Mouse (Mus musculus): Measurements from ENCODE around the gene 4930432K21Rik. TPM values are rescaled to one million over a fixed set of nuclear protein-coding genes. Genes with fewer than 3 reads are reported as not detected.
A peak's percentile ranks its signal among the peaks of the same experiment; 100 is the strongest.

Gene 4930432K21Rik
- total RNA-seq (2021), result 1 to 10 TPM; 2.0 to 3.1 TPM
- long read RNA-seq, experiment 1, partial matches to known transcripts, result 2 of 6 reads
- long read RNA-seq, experiment 1, other reads (novel, unspliced or antisense), result 3 of 6 reads
- long read RNA-seq, experiment 2, partial matches to known transcripts, result 0 of 2 reads
- long read RNA-seq, experiment 2, other reads (novel, unspliced or antisense), result 0 of 2 reads

DNA sequence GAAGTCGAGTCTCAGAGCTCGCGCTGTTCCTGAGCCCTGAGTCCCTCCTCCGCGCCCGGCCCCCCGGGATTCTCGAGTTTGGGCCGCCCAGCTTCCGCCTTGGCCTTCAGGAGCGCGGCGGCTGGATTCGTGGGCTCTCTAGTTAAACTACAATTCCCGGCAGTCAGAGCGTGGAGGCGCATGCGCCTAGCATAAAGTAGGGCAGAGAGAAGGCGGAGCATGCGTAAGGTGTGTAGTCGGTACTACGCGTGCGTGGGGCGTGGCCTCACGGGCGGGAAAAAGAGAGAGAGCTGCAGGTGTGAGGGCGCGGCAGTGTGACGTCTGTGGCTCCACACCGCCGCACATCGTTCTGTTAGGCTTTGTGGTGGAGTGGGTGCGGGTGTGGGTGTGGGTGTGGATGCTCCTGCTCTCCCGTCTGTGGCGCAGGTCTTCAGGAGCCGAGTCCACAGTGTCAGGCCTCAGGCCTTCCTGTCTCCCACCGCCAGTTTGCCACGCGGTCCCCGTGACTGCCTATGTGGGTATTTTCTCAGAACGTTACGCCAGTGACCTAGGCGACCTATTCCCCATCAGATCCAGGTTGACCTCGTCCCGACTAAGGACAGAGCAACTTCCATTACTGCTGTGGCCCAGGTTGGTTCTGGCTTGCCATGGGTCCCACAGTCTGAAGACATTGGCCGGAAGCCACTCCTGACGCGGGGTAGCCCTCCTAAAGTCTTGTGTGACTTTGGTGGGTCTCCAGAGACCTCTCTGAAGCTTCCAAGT, at the start of gene 4930432K21Rik, which contains the start of gene Cc2d1a:
Gene 4930432K21Rik (plus strand): TSS at position 257 of the 762 bp plus-strand sequence.
Gene Cc2d1a (minus strand): TSS at position 168 of the 762 bp plus-strand sequence.
- peak; percentile 95 to 97 for DNase-seq (ENCODE audit: low spot score in 2 of 2)

DNA sequence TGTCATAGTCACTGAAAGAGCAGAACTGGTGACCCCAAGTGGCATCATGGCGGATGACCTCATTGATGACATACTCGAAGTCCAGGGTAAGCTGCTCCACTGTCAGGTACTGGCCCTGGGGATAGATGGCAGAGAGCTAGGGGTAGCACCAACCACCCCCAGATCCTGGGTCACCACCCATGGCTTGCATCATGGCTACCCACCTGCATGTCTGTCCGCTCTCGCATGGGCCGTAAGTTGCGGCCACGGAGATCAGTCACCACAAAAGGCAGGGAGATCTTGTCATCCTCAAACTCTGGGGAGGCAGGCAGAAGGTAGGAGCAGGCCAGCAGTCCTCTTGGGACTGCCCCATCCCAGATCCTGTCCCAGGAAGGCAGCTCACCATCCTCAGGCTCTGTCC, 49.4 kb upstream of the 4930432K21Rik start:
- no peak for DNase-seq (ENCODE audit: low spot score in 2 of 2)

DNA sequence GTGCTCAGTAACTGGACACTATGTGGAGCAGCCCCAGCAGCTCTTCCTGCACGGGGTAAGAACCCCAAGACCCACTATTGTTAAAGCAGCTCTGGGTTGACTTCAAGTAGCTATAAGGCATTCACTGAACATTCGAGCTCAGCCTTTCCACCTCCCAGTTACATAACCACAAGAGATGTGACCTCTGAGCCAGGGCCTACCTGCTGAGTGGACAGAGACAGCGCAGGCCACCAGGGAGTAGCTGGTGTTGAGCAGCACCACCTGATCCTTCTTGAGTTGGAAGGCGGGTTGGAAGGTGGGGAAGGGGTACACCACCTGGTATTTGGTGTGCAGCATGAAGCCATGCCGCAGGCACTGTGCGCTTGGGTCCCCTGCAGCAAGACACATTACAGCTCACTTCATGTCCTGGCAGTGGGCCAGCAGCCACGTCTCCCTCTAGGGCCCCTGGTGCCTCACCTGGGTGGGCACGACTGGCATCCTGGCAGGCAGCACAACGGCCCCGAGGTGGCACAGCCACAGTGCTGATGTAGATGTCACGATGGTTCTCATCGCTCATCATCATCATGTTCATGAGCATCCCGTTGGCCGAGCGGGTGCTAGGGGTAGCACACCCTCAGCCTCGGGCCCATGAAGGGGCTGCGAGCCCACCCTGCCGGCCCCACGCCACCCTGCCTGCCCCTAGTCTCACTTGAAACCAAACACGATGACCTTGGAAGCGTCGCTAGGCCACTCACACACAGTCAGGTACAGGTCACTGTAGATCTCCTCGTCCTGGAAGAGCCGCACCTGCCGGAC, 46.2 kb upstream of the 4930432K21Rik start:
- DNase-seq (ENCODE audit: low spot score in 2 of 2), result no peak

DNA sequence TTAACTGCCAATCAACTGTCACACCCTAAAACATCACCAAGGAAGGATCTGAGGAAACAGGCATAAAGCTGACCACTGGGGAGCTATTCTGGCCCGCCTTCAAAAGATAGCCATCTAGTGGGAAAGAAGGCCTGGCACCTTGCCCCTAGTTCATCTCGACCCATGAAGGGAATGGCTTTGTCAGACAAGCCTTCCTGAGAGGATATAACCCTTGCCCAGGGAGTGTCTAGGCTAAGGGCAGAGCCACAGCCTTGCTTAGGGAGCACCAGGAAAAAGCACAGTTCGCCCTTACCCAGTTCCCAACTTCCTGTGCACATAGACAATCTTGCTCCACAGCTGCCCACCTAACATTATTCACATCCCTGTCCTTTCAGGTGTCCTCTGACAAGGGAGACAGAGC, 44.2 kb upstream of the 4930432K21Rik start:
- no peak for DNase-seq (ENCODE audit: low spot score in 2 of 2)

DNA sequence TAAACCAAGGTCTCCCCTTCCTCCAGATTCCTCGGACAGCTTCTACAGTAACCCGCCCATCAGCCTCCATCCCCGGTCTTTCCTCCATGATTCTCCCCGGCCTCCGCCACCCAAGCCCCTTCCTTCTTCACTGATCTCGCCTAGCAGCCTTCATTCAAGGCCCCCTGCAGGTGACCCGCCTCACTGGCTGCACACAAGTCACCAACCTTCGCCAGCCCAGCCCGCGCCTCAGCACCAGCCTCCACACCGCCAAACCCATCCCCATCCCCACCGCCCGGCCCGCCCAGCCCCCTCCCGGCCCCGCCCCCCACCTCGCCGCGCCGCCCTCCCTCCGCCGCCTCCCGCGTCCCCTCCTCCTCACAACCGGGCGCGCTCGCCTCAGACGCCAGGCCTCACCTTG, 43.6 kb upstream of the 4930432K21Rik start:
- peak in 1 of 2 experiments; percentile 44 for DNase-seq (ENCODE audit: low spot score in 2 of 2)

DNA sequence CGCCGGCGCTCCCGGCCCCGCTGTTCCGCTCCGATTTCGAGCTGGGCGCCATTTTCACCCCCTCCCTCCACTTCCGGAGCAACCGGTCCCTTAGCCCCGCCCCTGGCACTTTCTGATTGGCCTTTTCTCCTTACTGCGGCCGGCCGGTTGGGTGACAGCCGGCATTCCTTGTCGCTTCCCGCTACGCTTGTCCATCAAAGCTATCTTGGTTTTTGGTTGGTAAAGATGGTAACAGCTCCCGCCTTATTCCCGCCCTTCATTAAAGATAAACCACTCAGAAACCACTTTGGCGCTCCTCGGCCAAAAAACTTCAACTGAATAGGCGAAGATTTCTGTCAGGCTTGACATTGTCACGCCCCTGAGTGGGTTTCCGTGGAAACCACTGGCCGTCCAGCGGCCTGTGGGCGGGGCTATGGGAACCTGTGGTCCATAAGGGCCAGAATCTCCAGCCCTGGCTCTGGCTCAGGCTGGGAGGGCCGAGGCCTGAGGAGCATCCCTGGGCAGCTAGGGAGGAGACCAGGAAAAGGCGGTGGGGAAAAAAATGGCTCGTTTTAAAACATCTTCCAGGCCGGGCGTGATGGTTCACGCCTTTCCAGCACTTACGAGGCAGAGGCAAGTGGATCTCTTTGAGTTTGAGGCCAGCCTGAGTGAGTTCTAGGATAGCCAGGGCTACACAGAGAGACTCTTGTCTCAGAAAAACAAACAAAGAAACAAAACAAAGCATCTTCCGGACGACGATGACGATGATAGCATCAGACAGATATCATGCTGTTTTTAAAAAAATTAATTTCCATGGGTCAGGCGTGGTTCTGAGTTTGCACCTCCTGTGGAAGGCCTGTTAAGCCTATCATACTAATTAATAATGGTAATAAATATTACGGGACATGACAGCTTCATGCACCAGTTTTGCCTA, 42.9 kb upstream of the 4930432K21Rik start, which contains the start of gene Dcaf15:
Gene Dcaf15 (minus strand): TSS at position 72 of the 913 bp plus-strand sequence.
- DNase-seq (ENCODE audit: low spot score in 2 of 2), result peak; percentile 98

DNA sequence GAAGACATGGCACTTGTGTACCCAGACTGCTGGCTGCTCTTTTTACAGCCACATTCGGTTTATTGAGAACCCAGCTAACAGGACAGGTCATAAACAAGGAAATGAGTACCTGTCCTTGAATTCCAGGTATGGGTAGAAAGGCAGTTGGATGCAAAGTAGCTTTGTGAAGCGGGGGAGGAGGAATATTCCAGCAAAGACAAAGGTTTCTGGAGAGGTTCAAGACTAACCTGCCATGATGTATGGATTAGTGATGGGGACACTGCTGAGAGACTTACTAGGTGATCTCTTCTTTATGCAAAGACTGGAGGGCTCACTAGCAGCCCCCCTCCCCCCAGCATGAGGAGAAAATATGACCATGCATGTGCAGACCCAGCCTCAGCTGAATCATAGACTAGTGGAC, 42.1 kb upstream of the 4930432K21Rik start:
- no peak for DNase-seq (ENCODE audit: low spot score in 2 of 2)

DNA sequence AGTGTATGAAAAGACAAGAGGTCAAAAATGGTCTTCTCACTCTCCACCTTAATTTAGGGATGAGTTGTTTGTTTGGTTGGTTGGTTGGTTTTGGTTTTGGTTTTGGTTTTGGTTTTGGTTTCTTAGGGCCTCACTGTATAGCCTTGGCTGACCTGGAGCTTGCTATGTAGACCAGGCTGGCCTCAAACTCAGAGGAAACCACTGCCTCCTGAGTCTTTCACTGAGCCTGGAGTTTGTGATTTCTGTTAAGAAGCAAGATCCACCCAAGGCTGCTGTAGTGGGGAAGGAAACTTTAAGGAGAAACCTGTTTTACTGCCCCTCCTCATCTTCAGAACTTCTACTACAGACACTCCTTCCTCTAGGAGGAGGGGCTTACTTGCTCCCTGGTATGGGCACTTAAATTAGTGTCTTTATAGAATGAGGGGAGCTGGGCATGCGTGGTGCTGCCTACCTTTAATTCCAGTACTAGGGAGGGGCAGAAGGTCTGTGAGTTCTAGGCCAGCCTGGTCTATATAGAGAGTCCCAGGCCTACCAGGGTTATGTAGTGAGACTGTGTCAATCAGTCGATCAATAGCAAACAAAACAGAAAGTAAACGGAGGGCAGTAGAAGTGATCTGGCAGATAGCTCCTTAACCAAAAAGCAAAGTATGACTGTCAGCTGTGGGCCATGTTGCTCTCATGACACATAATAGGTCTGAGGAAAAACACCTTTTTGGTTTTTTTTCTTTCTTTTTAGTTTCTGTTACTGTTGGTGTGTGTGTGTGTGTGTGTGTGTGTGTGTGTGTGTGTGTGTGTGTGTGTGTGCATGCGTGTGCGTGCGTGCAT, 41.4 kb upstream of the 4930432K21Rik start:
- DNase-seq (ENCODE audit: low spot score in 2 of 2), result no peak

DNA sequence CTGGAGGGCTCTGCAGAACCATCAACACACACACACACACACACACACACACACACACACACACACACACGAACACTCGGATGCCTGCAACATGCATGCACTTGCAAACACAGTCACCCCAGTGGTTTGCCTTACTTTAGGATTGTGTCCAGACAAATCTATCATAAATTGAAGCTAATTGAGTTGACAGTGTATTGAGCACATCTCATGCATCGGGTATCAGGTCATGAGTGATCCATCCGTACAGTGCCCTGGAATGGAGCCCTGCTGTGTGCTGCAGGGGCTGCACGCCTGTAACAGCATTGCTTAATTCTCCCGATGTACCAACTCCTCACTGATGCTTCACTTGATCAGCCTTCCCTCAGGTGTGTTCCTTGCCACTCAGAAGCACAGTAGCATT, 32.2 kb upstream of the 4930432K21Rik start:
- DNase-seq (ENCODE audit: low spot score in 2 of 2), result no peak

DNA sequence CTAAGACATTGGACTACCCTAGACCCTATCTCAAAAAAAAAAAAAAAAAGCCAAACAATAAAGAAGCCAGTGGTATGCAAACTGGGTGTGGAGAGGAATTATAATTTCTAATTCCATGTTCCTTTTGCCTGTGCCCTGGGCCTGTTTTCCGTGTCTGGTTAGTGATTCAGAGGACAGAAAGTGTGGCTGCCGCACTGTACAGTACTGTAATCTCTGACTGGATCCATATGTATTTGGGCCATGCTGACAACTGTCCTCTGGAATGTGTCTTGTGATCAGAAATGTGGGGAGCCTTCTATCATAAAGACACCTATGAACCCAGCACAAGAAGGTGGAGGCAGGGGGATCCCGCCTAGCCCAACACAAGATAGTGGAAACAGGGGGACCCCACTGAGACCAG, 25.7 kb upstream of the 4930432K21Rik start:
- DNase-seq (ENCODE audit: low spot score in 2 of 2), result no peak

DNA sequence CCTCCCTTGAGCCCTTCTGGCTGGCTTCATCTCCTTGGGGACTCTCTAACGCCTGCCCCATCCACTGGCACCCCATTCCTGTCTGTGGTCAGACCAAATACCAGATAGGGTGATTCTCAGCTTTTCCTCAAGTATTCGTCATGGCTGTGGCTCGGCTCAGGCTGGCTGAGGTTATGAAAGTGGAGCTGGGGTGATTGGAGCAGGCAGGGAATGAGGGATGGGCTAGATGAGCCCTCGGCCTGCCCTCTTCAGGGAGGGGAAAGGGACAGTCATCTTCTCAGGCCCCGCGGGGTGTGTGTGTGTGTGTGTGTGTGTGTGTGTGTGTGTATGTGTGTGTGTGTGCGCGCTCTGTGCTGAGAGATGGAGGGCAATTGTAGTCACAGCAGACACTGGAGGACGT, 22.2 kb upstream of the 4930432K21Rik start, which contains the start of gene Podnl1:
Gene Podnl1 (plus strand): TSS at position 334 of the 400 bp plus-strand sequence.
- no peak for DNase-seq (ENCODE audit: low spot score in 2 of 2)

DNA sequence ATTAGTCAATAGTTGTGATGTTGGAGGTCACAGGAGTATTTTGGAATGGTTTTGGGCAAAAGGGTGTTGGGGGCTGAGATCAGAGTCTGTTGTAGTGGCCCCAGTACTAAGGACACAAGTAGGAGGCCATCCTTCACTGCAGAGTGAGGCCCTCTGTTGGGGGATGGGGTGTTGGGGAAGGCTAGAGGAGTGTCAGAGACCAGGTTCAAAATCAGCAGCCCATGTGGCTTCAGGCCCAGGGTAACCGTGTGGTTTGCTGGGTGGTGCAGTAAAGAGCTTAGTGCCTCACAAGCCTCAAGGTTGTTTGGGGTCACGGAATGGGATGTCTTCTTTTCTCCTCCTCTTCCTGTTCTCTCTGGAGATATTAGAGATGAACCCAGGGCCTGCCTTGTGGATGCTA, 21.1 kb upstream of the 4930432K21Rik start:
- no peak for DNase-seq (ENCODE audit: low spot score in 2 of 2)

DNA sequence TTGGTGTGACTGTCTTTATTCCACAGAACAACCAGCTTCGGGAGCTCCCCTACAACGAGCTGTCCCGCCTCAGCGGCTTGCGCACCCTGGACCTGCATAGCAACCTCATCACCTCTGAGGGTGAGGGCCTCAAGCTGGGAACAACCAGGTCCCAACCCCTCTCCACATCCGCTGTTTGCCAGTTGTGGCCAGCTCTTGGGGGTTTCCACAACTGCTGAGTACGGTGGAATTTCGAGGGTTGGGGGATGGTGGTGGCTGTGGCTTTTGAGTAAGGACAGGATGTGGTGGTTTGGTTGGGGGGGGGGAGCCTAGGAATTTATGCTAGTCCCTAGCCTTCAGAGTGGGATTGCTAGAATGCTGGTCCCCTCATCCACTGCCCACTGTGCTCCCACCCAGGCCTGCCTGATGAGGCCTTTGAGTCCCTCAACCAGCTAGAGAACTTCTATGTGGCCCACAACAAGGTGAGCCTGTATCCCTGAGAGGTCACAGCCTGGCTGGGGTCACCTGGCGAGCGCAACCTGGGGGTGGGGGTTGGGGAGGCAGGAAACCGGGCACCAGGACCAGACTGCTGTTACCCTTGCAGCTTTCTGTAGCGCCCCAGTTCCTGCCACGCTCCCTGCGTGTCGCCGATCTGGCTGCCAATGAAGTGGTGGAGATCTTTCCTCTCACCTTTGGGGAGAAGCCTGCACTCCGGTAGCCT, 20.5 kb upstream of the 4930432K21Rik start:
- DNase-seq (ENCODE audit: low spot score in 2 of 2), result no peak

DNA sequence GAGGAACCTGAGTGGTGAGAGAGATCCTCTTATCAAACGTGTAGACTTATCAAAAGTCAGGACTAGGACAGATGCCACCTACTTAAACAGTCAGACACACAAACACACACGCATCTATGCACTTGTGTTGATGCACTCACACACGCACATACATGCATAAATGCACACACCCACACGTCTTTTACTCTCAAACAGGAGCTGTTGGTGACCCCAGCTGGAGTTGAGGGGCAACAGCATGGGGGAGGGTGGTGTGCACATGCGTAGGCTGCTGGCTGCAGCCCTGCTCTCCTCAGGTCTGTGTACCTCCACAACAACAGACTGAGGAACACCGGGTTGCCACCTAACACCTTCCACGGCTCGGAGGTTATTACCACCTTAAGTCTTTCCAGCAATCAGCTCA, 19.5 kb upstream of the 4930432K21Rik start:
- no peak for DNase-seq (ENCODE audit: low spot score in 2 of 2)

DNA sequence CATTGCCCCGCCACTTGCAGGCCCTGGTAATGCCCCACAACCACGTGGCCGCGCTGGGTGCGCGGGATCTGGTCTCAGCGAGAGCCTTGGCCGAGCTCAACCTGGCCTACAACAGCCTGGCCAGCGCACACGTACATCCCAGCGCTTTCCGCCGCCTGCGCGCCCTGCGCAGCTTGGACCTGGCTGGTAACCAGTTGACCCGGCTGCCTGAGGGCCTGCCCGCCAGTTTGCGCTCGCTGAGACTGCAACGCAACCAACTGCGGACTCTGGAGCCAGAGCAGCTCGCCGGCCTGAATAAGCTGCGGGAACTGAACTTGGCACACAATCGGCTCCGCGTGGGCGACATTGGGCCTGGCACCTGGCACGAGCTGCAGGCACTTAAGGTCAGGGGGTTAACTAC, 17.0 kb upstream of the 4930432K21Rik start:
- DNase-seq (ENCODE audit: low spot score in 2 of 2), result no peak

DNA sequence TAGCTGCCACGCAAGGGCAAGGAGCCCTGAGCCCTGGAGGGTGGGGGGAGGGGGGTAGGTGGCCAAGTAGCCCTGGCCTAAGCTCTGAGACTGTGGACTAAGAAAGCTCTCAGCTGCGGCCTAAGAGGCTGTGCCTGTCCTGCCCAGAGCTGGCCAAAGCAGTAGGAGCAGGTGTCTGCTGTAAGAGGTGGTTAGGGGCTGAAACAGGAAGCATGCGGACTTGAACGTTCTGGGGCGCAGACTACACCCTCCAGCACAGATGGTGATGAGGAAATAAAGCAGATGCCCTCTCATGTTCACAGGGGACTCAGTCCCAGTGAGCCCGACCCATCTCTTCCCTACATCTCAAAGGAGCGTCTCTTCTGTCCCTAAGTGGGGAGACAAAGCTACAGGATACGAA, 15.6 kb upstream of the 4930432K21Rik start:
- no peak for DNase-seq (ENCODE audit: low spot score in 2 of 2)

DNA sequence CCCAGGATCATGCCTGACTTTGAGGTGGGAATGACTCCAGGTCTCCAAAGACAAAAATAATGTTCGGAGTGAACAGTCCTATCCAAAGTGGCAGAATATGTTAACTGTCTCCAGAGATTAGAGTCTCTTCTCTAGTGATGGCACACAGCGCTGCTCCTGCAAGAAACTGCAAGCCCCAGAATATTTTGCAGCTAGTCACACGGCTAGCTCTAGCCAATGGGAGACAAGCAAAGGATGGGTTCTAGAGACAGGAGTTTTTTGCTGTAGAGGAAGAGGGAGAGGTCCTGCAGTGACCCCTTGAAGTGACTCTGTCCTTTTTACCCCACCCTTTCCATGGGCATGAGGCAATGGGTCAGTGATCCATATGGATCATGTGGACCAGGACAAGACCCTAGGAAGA, 10.0 kb upstream of the 4930432K21Rik start:
- DNase-seq (ENCODE audit: low spot score in 2 of 2), result no peak

DNA sequence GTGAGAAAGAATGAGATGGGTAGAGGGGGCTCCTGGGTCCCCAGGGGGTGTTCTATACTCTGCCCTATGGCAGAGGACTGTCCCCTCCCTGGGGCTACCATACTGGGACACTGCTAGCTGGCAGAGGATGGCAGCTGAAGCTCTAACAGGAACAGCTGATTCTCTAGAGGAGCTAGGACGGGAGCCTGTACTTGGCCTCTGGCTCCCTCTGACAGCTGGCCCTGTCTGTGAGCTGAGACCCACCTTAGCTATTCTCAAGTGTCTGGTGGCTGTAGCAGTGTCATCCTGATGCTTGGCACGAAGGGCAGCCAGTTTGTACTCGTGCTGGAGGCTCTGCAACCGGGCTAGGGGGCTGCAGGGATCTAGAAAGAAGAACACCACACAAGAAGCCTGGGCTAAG, 7.0 kb upstream of the 4930432K21Rik start:
- DNase-seq (ENCODE audit: low spot score in 2 of 2), result no peak

DNA sequence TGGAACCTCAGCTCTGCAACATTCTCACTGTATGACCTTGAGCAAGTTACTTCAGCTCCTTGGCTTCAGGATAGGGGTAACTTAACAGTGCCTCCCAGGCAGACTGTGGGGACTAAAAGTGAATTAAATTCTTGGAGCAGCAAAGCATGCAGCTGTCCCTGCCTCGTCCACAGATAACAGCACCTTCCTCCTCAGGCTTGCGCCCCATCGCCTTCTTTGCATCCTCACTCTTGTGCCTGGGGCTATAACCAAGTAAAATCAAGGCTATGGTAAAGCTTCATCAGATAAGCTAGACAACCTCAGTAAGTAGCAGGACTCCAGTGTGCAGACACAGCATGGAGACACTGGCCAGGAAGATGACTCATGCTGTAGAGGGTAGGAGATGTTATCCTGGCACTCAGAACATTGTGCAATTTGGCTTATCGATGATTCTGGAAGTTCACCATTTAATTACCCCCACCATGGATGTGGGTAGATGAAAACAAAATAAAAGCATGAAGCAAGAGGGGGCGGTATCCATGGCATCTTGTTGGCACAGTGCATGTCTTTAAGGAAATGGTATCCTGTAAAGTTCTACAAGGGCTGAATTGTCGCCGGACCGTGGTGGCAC, 3.1 kb upstream of the 4930432K21Rik start:
- no peak for DNase-seq (ENCODE audit: low spot score in 2 of 2)
